Mouse (Mus musculus): ENCODE measurements at regions not wholly inside any gene's neighbourhood (a gene's known extent, or its start where the extent isn't known, plus 50 kb on each side); places are given as distances from the start of the nearest gene placed in this dataset.
A peak's percentile ranks its signal among the peaks of the same experiment; 100 is the strongest.

DNA sequence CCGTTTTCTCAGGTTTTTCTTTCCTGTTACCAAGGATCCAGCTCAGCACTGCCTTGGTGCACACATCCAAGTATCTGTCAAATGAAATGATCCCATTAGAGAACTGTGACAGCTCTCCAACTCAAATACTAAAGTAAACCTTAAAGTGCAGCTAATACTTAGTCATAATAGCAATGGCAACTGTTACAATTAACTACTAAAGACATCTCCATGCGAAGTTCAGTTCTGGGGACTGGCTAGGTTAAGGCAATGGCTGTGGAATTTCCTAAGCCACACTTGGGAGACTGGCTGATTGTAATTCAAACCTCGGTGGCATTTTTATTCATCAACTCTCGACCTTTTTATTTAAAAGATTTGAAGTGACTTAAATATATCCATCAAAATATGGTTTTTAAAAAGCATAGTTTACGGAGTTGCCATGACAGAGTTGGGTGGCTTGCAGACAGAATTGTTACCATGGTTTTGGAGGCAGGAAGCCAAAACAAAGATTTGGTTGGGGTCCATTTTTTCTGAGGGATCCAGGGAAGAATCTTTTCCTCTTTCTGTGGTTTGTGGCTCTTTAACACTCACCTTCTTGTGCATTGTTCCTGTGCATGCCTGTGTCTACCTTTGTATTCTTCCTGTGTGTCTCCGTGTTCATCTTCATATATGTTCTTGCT, 143.3 kb upstream of the Nfe2l3 start:
- no peak overlapping the region for H3K4me2 ChIP-seq (ENCODE audit: low read depth)
- ATAC-seq (ENCODE audit: insufficient read depth, low FRiP score, low TSS enrichment), result no peak
- no peaks in the 10 kb centered on the region for H3K4me1 ChIP-seq (ENCODE audit: control insufficient read depth, insufficient read depth, low read length)
- WGBS, result 73% methylated on average over 6 of the region's 6 CpGs
- no peak overlapping the region for H3K27ac ChIP-seq (ENCODE audit: low read depth, low read length)
- H3K9ac ChIP-seq (ENCODE audit: low read length), result no peak overlapping the region
- no peak overlapping the region for H3K4me3 ChIP-seq (ENCODE audit: low read depth, low read length)
- H3K9me3 ChIP-seq (ENCODE audit: control insufficient read depth, low read length), result no peaks in the 10 kb centered on the region
- H3K27me3 ChIP-seq (ENCODE audit: control insufficient read depth, insufficient read depth, low read length), result no peaks in the 10 kb centered on the region
- DNase-seq (ENCODE audit: low spot score), result no peak
- no peaks in the 10 kb centered on the region for H3K36me3 ChIP-seq (ENCODE audit: control insufficient read depth, insufficient read depth, low read length)

- Histone ChIP-seq H3K4me2 (ENCODE audit: low read depth) (no peak overlapping the region), H3K4me1 (ENCODE audit: control insufficient read depth, insufficient read depth, low read length) (no peaks in the 10 kb centered on the region), H3K27ac (ENCODE audit: low read depth, low read length) (no peak overlapping the region), H3K9ac (ENCODE audit: low read length) (no peak overlapping the region), H3K27me3 (ENCODE audit: control insufficient read depth, insufficient read depth, low read length) (no peaks in the 10 kb centered on the region), H3K9me3 (ENCODE audit: control insufficient read depth, low read length) (no peaks in the 10 kb centered on the region), H3K36me3 (ENCODE audit: control insufficient read depth, insufficient read depth, low read length) (no peaks in the 10 kb centered on the region), H3K4me3 (ENCODE audit: low read depth, low read length) (no peak overlapping the region)
- DNase-seq (ENCODE audit: low spot score) (no peak), ATAC-seq (ENCODE audit: insufficient read depth, low FRiP score, low TSS enrichment) (no peak)
- WGBS, result 81% methylated on average over 11 of the region's 11 CpGs
These were observed 131.6 kb upstream of the Nfe2l3 start for GRCm38 (mm10) chr6:51300694-51301417.

DNA sequence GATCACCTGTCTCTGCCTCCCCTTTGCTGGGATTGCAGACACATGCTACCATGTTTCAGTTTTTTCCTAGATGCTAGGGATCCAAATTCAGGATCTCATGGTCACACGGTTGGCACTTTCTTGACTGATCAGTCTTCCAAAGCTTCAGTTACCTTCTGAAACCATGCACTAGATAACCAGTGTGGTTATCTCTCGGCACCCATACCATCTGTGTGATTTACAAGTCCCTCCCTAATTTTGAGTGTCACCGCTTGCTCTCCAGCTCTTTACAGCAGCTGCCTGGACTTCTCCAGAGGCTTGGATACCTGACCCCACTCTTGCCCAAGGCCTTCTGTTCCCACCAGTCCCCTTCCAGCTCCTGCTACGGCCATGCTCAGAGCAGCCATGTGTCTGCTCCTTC, 130.6 kb upstream of the Nfe2l3 start:
- DNase-seq (ENCODE audit: low spot score), result no peak
- Histone ChIP-seq H3K4me3 (ENCODE audit: low read depth, low read length) (no peak overlapping the region), H3K4me1 (ENCODE audit: control insufficient read depth, insufficient read depth, low read length) (no peaks in the 10 kb centered on the region)

DNA sequence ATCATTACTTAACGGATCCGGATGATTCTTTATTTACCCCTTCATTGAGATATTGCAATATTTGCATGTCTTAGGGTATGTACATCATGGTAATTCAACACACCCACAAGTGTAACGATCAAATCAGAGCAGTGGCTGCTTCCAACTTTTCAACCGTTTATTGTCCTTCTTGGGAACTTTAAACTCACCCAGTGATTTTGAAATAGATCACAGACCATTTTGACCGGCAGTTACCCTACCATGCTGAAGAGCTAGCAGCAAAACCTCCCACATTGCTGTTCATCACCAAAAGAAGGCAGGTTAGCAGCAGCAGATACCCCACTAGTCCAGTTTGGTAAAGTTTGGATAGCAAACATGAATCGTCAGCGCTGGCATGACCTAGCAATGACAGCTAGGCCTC, 130.2 kb upstream of the Nfe2l3 start:
- no peaks in the 10 kb centered on the region for H3K9me3 ChIP-seq (ENCODE audit: control insufficient read depth, low read length)
- H3K9ac ChIP-seq (ENCODE audit: low read length), result no peak overlapping the region
- H3K4me2 ChIP-seq (ENCODE audit: low read depth), result no peak overlapping the region
- ATAC-seq (ENCODE audit: insufficient read depth, low FRiP score, low TSS enrichment) (no peak), DNase-seq (ENCODE audit: low spot score) (no peak)
- no peaks in the 10 kb centered on the region for H3K4me1 ChIP-seq (ENCODE audit: control insufficient read depth, insufficient read depth, low read length)
- H3K36me3 ChIP-seq (ENCODE audit: control insufficient read depth, insufficient read depth, low read length), result no peaks in the 10 kb centered on the region
- no peak overlapping the region for H3K27ac ChIP-seq (ENCODE audit: low read depth, low read length)
- H3K27me3 ChIP-seq (ENCODE audit: control insufficient read depth, insufficient read depth, low read length), result no peaks in the 10 kb centered on the region
- no peak overlapping the region for H3K4me3 ChIP-seq (ENCODE audit: low read depth, low read length)
- 91% methylated on average over 7 of the region's 7 CpGs for WGBS

More for the DNA sequence above, 130.6 kb upstream of the Nfe2l3 start:
- H3K9ac ChIP-seq (ENCODE audit: low read length), result no peak overlapping the region
- no peaks in the 10 kb centered on the region for H3K36me3 ChIP-seq (ENCODE audit: control insufficient read depth, insufficient read depth, low read length)
- no peaks in the 10 kb centered on the region for H3K27me3 ChIP-seq (ENCODE audit: control insufficient read depth, insufficient read depth, low read length)
- no peak overlapping the region for H3K4me2 ChIP-seq (ENCODE audit: low read depth)
- H3K9me3 ChIP-seq (ENCODE audit: control insufficient read depth, low read length), result no peaks in the 10 kb centered on the region
- WGBS, result 94% methylated on average over 4 of the region's 4 CpGs
- no peak overlapping the region for H3K27ac ChIP-seq (ENCODE audit: low read depth, low read length)
- no peak for ATAC-seq (ENCODE audit: insufficient read depth, low FRiP score, low TSS enrichment)

DNA sequence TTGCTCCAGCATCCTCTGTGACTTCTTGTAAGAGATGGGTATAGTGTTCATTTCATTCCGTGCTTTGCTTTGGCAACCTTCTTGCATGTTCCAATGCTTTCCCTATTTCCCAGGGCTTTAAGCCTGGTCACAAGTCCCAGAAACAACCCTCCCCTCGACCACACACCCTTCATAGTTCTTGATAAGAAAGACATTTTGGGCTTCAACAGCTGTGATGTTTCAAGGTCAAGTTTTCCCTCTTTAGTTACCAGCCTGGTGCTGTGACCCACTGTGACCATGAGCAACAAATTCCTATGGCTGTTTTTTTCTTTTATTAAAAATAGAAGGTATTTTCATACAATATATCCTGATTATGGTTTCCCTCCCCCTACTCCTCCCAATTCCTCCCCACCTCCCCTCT, 114.1 kb upstream of the Nfe2l3 start:
- no peak overlapping the region for H3K27ac ChIP-seq (ENCODE audit: low read depth, low read length)
- WGBS, result 71% methylated on average over 2 of the region's 2 CpGs
- ATAC-seq (ENCODE audit: insufficient read depth, low FRiP score, low TSS enrichment) (no peak), DNase-seq (ENCODE audit: low spot score) (no peak)
- no peak overlapping the region for H3K9ac ChIP-seq (ENCODE audit: low read length)
- H3K9me3 ChIP-seq (ENCODE audit: control insufficient read depth, low read length), result no peaks in the 10 kb centered on the region
- no peak overlapping the region for H3K4me2 ChIP-seq (ENCODE audit: low read depth)
- H3K27me3 ChIP-seq (ENCODE audit: control insufficient read depth, insufficient read depth, low read length), result no peaks in the 10 kb centered on the region
- no peaks in the 10 kb centered on the region for H3K36me3 ChIP-seq (ENCODE audit: control insufficient read depth, insufficient read depth, low read length)
- H3K4me3 ChIP-seq (ENCODE audit: low read depth, low read length), result no peak overlapping the region
- H3K4me1 ChIP-seq (ENCODE audit: control insufficient read depth, insufficient read depth, low read length), result no peaks in the 10 kb centered on the region

GRCm38 (mm10) chr6:51320019-51320418, 112.5 kb upstream of the Nfe2l3 start:
- H3K4me2 ChIP-seq (ENCODE audit: low read depth), result no peak overlapping the region
- no peak overlapping the region for H3K4me3 ChIP-seq (ENCODE audit: low read depth, low read length)
- H3K4me1 ChIP-seq (ENCODE audit: control insufficient read depth, insufficient read depth, low read length), result no peaks in the 10 kb centered on the region
- DNase-seq (ENCODE audit: low spot score) (no peak), ATAC-seq (ENCODE audit: insufficient read depth, low FRiP score, low TSS enrichment) (no peak)
- no peak overlapping the region for H3K9ac ChIP-seq (ENCODE audit: low read length)
- H3K36me3 ChIP-seq (ENCODE audit: control insufficient read depth, insufficient read depth, low read length), result no peaks in the 10 kb centered on the region
- H3K27ac ChIP-seq (ENCODE audit: low read depth, low read length), result no peak overlapping the region
- 52% methylated on average over 1 of the region's 1 CpGs for WGBS
- H3K9me3 ChIP-seq (ENCODE audit: control insufficient read depth, low read length), result no peaks in the 10 kb centered on the region
- H3K27me3 ChIP-seq (ENCODE audit: control insufficient read depth, insufficient read depth, low read length), result no peaks in the 10 kb centered on the region

DNA sequence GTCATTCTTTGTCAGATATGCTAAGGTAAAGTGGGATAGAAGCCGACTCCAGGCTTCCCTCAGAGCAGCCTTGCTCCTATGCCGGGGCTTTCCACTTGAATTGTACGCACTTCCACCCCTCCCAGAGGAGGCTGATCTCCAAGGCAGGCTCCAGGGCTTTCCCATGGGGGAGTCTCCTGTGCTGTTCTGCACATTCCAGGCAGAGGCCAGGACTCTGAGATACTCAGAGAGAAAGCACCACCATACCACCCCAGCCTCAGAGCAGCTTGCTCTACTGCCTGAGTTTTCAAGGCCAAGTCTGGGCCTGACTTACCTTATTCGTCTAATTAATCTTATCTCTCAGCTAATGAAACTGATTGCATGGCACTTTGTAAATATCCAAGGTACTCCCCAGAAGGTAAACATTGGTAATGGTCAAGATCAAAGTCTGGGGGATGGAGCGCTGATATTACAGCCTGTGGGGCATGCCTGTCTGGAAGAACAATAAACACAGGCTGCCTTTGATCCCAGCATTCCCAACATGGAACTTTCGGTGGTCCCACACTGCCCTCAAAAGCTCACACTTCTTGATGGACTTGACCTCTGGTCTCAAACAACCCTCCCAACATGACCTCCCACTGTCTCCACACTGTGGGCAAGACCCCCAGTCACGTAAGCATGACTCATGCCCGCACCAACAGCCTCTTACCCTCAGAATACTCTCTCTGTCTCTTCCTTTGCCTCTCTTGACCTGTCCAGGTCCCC, 111.6 kb upstream of the Nfe2l3 start:
- Histone ChIP-seq H3K27me3 (ENCODE audit: control insufficient read depth, insufficient read depth, low read length) (no peaks in the 10 kb centered on the region), H3K9me3 (ENCODE audit: control insufficient read depth, low read length) (no peaks in the 10 kb centered on the region), H3K4me1 (ENCODE audit: control insufficient read depth, insufficient read depth, low read length) (no peaks in the 10 kb centered on the region), H3K4me3 (ENCODE audit: low read depth, low read length) (no peak overlapping the region), H3K27ac (ENCODE audit: low read depth, low read length) (0 out of 2 replicates have a peak overlapping the region, but pooled peaks have one; percentile 11), H3K36me3 (ENCODE audit: control insufficient read depth, insufficient read depth, low read length) (no peaks in the 10 kb centered on the region), H3K9ac (ENCODE audit: low read length) (no peak overlapping the region), H3K4me2 (ENCODE audit: low read depth) (no peak overlapping the region)
- DNase-seq (ENCODE audit: low spot score), result no peak
- 41% methylated on average over 8 of the region's 8 CpGs for WGBS
- no peak for ATAC-seq (ENCODE audit: insufficient read depth, low FRiP score, low TSS enrichment)

DNA sequence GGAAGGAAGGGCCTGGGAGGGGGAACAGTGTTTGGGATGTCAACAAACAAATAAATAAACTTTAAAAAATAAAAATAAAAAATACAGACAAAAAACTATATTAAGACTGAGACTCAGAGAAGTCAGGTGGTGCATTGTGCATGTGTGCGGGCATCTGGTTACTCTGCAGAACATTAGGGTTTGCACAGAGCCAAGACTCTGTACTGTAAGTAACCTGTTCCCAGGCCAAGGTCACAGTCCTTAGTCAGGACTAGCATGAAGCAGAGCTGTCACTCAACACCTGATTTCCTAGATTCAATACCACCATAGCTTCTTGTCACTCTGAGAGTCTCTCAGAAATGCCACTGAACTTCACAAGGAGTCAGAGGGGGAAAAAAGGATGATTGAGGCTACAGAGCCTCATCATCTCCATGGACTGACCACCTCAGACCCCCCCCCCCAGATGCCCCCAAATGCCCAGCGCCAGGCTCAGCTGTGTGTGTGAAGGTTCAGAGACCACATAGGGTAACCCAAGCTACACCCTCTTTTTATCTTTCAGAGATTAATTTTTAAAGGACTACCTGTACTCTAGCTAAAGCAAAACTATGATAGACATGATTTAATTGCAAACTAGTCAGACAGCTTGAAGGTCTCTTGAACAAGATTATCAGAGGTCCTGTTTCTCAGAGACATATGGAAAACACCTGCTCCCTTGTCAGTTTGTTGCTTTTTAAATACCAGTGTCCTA, 106.2 kb upstream of the Nfe2l3 start:
- Histone ChIP-seq H3K27ac (ENCODE audit: low read depth, low read length) (no peak overlapping the region), H3K36me3 (ENCODE audit: control insufficient read depth, insufficient read depth, low read length) (no peaks in the 10 kb centered on the region), H3K4me1 (ENCODE audit: control insufficient read depth, insufficient read depth, low read length) (no peaks in the 10 kb centered on the region), H3K27me3 (ENCODE audit: control insufficient read depth, insufficient read depth, low read length) (no peaks in the 10 kb centered on the region), H3K9me3 (ENCODE audit: control insufficient read depth, low read length) (no peaks in the 10 kb centered on the region), H3K9ac (ENCODE audit: low read length) (no peak overlapping the region), H3K4me3 (ENCODE audit: low read depth, low read length) (no peak overlapping the region), H3K4me2 (ENCODE audit: low read depth) (no peak overlapping the region)
- ATAC-seq (ENCODE audit: insufficient read depth, low FRiP score, low TSS enrichment) (no peak), DNase-seq (ENCODE audit: low spot score) (no peak)
- WGBS, result 97% methylated on average over 2 of the region's 2 CpGs
